Mouse (Mus musculus) cerebellum, adult 18-20 months (tissue): ENCODE measurements around the gene Cysrt1.

ENCODE experiments used
- DNase-seq, 2 experiments: peaks; one replicate each; pipeline ENCODE4 v3.0.0; 2021

Gene Cysrt1

GRCm38 (mm10) chr2:25242101-25242506 is at the start of gene Cysrt1, which contains the start of gene Rnf208:
Gene Cysrt1 (minus strand): TSS chr2:25242452.
Gene Rnf208 (plus strand): TSS chr2:25242255.
- peak; percentile 55 to 74 for DNase-seq

DNA sequence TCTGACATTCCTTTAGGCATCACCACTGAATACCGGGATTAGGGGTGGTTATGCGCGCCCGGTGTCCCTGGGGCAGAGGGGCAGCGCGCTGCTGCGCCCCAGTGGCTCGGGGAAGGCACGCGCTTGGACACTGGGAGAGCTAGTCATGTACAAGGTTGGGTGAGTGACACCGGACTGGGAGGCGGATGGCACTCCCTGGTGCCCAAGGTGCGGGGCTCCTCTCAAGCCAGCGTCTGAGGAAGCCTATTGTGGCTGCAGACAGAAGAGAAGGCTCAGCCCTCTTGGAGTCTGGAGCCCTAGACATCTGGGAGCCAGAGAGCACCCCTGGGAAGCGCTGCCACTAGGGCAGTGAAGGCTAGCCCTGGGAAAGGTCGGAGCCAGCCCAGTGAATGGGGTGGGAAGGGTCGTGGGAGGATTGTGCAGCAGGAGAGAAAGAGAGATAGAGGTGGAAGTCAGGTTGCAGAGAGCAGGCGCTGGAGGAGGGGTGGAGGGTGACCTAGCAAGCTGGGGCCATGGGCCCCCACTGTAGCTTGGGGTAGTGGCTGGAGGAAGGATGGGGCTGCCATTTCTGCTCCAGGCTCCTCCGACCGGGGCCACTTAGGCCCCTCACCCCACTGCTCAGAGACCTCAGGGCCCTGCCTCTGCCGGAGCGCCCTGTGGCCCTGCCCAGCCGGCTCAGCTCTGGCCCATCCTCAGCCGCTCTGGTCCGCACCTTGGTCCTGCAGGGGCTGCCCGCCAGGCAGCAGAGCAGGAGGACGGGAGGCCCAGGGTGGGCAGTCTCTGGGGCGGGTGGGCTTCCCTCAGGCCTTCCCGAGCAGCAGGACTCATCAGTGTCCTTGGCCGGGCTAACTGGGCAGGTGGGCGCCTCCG is 49.2 kb upstream of the Cysrt1 start:
- peak; percentile 49 to 62 for DNase-seq

GRCm38 (mm10) chr2:25290816-25291130 is 48.5 kb upstream of the Cysrt1 start:
- DNase-seq: no peak

DNA sequence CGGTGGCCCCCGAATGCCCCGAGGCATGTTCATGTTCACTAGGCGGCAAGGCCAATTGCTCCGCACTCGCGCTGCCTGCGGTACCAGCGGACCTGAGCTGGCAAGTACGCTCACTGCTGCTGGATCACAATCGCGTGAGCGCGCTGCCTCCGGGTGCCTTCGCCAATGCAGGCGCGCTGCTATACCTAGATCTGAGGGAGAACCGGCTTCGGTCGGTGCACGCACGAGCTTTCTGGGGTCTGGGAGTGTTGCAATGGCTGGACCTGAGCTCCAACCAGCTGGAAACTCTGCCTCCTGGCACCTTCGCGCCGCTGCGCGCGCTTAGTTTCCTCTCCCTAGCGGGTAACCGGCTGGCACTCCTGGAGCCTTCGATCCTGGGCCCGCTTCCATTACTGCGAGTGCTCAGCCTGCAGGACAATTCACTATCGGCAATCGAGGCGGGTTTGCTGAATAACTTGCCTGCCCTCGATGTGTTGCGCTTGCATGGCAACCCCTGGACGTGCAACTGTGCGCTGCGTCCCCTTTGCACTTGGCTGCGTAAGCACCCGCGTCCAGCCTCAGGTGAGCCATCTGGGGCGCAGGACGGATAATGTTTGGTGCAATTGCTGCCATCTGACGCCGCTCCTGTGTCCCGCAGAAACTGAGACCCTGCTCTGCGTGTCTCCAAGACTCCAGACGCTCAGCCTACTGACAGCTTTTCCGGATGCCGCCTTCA is 48.0 kb upstream of the Cysrt1 start:
- DNase-seq: peak; percentile 72 to 80

DNA sequence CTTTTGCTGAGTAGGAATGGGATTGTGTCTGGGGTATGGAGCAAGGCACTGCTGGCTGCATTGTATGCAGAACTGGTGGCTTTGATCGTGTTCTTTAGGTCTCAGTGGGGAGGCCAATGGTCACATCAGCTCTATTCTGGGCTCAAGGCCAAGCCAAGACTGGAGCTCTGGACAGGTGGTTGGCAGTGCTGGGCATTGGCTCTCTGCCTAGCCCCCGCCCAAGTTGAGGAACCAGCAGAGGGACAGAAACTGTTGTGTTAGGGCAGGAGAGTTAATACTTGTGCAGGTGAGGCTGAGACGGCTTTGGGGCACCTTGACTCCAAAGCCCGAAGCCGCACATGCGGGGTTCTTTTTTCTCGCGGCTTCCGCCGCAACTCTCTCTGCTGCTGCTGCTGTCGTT is 47.4 kb upstream of the Cysrt1 start, which contains the start of gene Lrrc26:
Lrrc26 (plus strand) TSS at position 265 of the 400 bp plus-strand sequence.
- peak; percentile 76 to 82 for DNase-seq

DNA sequence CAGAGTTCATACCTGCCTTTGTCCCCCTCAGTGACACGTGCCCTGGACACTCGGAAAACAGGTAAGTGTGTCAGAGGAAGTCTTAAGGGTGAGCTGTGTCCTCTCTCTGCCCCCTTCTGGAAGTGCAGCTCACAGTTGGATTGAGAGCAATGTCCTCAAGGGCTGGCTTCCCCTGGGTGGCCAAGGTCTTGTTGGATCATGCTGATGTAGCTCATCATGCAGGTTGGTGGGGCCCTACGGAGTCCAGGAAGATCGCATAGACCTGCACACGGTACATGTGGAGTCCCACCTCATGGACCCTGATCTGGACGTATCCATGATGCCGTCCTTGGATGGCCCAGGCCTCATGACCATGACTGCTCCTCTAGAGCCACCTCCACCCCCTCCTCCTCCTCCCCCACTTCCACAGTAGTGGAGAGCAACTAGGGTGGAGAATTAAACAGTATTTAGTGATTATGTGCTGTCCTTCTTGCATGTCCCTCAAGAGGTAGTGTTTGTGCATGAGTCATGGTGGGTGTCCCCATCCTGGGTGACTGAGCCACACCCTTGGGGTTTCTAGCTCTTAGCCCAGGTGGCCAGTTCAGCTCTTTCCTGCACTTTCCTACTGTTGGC is 46.6 kb upstream of the Cysrt1 start:
- peak in 1 of 2 experiments; percentile 44 for DNase-seq

DNA sequence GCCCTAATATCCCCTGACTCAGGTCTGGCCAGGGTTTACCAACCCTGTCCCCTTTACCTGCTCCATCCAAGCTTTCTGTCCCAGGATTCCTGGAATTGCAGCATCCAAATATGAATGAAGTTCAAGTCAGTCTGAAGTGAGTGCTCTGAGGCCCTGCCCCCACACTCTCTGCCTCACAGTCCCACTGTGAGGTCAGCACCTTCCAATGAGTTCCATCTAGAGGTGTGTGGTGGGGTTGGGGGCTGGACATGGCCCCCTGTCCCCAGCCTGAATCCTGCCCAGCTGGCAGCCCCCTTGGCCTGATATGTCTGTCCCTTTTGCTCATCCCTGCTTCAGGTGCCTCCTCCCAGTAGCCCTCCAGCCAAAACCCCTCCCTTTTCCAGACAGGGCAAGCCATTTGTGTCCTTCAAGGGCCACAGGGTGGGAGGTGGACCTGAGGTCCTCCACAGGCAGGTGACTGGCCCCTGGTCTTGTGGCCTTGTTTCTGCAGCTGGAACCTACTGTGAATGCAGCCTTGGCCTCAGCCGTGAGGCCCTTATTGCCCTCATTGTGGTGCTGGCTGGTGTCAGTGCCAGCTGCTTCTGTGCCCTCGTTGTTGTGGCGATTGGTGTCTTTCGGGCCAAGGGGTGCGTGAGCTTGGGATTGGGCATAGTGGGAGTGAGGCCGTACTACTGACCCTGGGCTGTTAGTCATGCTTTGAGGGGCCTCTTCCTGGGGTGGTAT is 45.8 kb upstream of the Cysrt1 start, which contains the start of gene Tmem210:
Tmem210 (plus strand) TSS at position 219 of the 723 bp plus-strand sequence.
- DNase-seq: no peak

DNA sequence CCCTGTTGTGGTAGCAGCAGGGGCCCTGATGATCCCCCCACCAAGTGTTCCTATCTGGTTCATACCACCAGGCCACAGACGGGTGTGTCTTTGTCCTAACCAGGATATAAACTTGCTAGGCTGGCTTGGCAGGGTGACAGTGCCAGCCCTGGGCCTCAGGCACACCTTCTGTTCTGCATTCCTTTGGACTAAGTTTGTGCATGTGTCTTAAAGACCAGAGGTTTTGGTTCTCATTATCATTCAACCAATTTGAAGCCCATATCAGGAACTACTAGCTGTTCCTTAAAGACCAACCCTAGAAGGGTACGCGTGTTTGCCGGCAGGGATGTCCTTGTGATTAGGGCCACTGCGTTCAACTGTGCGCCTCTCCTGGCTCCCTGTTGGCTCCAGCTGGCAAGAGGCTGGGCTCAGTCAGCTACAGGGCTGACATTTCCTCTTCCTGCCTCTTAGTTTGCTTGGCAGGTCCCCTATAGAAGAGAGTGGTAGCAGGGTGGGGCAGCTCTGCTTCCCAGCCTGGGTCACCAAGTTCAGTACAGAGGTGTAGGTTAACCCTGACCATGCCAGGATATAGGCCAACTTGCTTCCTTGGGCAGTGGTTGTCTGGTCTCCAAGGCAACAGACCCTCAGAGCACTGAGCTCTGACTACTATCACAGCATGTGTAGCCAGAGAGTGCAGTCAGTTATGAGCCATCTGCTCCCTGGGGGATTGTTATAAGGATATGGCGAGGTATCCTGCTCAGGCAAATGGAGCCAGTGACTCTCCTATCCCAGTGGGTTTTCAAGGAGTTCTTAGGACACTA is 44.8 kb upstream of the Cysrt1 start:
- DNase-seq: peak; percentile 61 to 64

DNA sequence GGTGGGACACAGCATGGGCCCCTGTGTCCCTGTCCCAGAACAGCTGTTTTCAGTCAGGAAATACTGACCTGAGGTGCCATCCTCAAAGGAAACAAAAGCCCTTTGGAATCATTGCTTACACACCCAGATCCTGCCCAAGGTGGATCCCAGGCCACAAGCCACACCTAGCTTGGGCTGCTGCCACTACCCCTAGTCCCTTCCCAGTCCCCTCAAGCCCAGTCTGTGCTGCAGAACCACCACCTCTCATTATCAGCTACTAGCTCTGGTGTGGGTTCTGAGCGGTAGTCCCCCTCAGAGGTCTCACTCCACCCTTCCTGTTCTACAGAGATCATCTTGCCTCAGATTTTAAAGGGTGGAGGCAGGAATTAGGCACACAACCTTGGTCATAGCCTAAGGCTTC is 44.1 kb upstream of the Cysrt1 start:
- peak in 1 of 2 experiments; percentile 35 for DNase-seq

DNA sequence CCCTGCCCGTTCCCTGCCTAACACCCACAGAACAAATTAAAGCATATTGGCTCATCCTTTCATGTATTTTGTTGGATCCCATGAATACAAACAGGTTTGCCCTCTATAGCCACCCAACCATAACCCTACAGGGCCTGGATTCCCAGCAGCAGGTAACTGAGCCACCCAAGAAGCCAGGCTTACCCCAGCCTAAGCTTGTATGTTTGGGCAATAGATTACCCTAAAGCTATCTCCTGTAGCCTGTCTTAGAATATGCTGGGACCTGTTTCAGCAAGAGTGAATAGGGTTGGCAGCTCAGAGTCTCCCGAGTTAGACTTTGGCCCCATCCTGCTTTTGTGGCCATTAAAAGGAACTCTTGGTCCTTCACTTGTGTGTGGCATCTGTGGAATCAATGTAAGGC is 43.3 kb upstream of the Cysrt1 start:
- DNase-seq: no peak

- DNase-seq: peak; percentile 87 to 89
Observed at GRCm38 (mm10) chr2:25278928-25279882, 37.0 kb upstream of the Cysrt1 start.

- no peak for DNase-seq
Observed at GRCm38 (mm10) chr2:25273010-25273409, 30.8 kb upstream of the Cysrt1 start.

DNA sequence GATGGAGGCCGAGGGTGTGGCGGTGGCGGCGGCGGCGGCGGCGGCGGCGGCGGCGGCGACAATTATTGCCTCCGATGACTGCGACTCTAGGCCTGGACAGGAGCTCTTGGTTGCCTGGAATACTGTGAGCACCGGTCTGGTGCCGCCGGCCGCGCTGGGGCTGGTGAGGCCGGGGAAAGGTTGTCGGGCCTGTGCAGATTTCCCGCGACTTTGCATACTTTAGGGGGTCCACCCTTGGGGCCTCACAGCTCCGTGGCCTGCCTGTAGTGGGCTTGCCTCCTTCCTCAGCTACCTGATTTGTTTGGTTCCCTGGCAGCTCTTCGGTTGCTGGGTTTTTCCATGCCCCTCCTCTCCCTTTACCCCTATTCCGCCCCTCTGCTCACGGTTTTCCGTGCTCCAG is 30.3 kb upstream of the Cysrt1 start:
- no peak for DNase-seq

- DNase-seq: peak; percentile 94 to 99
Observed at GRCm38 (mm10) chr2:25271827-25272511, 29.7 kb upstream of the Cysrt1 start, which contains the start of the genes Ssna1 and Anapc2. Gene Ssna1 (minus strand): TSS chr2:25272438. Gene Anapc2 (plus strand): TSS chr2:25272478.

DNA sequence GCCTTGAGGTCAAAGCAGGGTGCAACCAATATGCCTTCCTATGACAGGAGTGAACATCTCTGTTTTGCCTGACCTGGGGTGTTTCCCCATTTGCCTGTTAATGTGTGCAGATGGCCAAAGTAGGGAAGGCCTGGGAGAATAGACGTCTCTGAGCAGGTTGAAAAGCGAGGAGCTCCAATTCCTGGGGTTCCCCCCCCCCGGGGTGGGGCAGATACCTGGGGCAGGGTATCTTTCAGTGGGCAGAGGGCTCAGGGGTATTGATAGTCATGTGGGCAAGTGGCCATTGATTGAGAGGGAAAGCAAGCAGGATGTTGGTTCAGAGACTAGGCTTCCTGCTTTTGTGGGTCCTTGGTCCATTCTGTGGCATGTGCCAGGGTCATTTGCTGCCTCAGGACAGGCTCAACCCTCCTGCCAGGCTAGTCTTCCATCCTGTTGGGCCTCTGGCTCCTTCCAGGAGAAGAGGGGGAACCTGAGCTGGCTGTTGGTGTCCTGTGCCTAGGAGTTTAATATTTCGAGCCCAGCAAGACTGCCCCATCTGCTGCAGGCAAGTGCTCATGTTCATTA is 25.6 kb upstream of the Cysrt1 start:
- peak in 1 of 2 experiments; percentile 27 for DNase-seq

DNA sequence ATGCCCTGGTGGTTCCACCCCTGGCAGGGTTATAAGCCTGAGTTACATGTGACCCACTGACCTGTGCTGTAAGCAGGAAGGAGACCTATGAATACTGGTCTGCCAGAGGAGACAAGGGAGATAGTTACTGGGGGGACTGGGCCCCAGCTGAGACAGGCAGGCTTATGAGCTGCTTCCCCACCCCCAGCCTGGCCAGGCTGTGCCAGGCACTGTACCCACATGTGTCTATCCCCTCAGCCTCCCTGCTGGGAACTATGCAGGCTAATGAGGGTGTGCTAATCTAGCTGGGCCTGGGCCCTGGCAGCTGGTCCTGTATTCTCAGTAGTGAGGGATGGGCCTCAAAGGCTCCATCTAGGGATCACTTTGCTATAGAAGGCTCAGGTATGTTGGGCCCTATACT is 25.0 kb upstream of the Cysrt1 start:
- peak; percentile 42 to 56 for DNase-seq

DNA sequence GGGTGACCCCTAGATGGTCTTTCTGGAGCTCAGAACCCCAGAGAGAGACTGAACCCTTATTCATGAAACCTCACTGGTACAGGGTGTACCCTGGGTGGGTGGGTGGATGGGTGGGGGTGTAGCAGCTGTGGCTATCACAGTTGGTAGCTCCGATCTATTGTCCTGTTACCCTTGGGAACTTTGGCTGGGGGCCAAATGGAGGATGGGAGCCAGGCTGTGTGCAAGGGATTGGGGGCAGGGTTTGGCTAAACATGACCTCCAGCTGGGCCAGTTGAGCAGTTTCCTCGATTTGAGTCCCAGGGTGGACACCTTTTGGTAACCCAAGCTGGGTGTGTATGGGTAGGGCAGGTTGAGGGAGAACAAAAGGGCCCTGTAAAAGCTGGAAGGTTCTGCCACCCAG is 24.5 kb upstream of the Cysrt1 start:
- DNase-seq: peak; percentile 72 to 79

GRCm38 (mm10) chr2:25265897-25266656 is 23.8 kb upstream of the Cysrt1 start:
- peak; percentile 95 for DNase-seq

DNA sequence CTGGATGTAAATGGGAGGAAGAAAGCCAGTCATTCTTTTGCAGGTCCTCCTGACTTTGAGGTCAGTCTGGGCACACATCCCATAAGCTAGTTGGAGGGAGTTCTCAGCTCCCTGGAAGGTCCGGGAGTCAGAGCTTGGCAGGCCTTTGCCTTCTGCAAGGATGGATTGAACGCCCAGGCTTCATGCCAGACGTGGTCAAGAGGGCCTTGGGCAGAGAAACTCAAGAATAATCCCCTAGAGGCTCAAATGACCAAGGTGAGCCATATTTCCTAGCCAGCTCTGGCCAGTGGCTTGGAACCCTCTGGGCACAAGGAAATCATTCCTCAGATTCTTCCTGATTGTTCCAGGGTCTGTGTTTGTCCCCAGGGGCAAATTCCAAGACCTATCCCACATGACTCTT is 22.6 kb upstream of the Cysrt1 start:
- peak; percentile 86 to 91 for DNase-seq
